Mouse (Mus musculus) MN1 (cell line): Measurements from ENCODE around the gene Rhox2e.
"Not testable (repeated sequence)": the region's sequence is repeated elsewhere in the genome, so short reads cannot be mapped to it uniquely, and the experiment has no call there.

Experiments
- DNase-seq: peaks from one replicate; pipeline ENCODE4 v3.0.0-alpha.2; 2016; ENCODE audit warnings: low spot score

Rhox2e gene

GRCm38 (mm10) chrX:37530152-37530551 lies at the start of gene Rhox2e:
TSS of gene Rhox2e (plus strand) at chrX:37530452.
- DNase-seq, result not testable (repeated sequence)

- DNase-seq, result not testable (repeated sequence)
Measured at GRCm38 (mm10) chrX:37514059-37514458, 16.2 kb upstream of the Rhox2e start, which contains the start of gene Rhox4d. TSS of gene Rhox4d (plus strand) at chrX:37514359.

GRCm38 (mm10) chrX:37541719-37542118 lies 11.5 kb downstream of the Rhox2e start, which contains the start of gene Rhox3e:
TSS of gene Rhox3e (plus strand) at chrX:37542019.
- not testable (repeated sequence) for DNase-seq

- not testable (repeated sequence) for DNase-seq
Measured at GRCm38 (mm10) chrX:37557112-37557511, 26.9 kb downstream of the Rhox2e start, which contains the start of gene Rhox4e. TSS of gene Rhox4e (plus strand) at chrX:37557412.

GRCm38 (mm10) chrX:37571105-37571504 lies 40.9 kb downstream of the Rhox2e start, which contains the start of gene Rhox2f:
TSS of gene Rhox2f (plus strand) at chrX:37571405.
- not testable (repeated sequence) for DNase-seq

- not testable (repeated sequence) for DNase-seq
Measured at GRCm38 (mm10) chrX:37572638-37573037, 42.4 kb downstream of the Rhox2e start.

GRCm38 (mm10) chrX:37580692-37581091 lies 50.4 kb downstream of the Rhox2e start, which contains the start of gene Rhox3f:
TSS of gene Rhox3f (plus strand) at chrX:37580992.
- not testable (repeated sequence) for DNase-seq
